Mouse (Mus musculus) MEL (cell line): ENCODE results near the gene Grap. TPM values are rescaled to one million over a fixed set of nuclear protein-coding genes. Genes with fewer than 3 reads are reported as not detected.

ENCODE experiments used
- DNase-seq: peaks from one replicate; pipeline ENCODE4 v3.0.0; 2011; ENCODE audit warnings: low read depth, low spot score
- H3K27ac ChIP-seq: 2 replicates; pipeline ENCODE4 v1.5.1; 2012; ENCODE audit warnings: low read depth, mild to moderate bottlenecking, control low read depth, low read length, moderate library complexity; ENCODE audit not compliant: control insufficient read depth
- H3K27me3 ChIP-seq, 2 experiments: fragments of 150-350 bp in 1 of 2; sonication (generic) in 1 of 2; 2 replicates each; pipeline ENCODE4 v1.6.1; 2012; ENCODE audit warnings: low read length in 2 of 2, mild to moderate bottlenecking in 2 of 2, improper control_type of control experiment in 1 of 2, moderate library complexity in 1 of 2; ENCODE audit not compliant: insufficient read depth in 2 of 2, control insufficient read depth in 1 of 2
- H3K36me3 ChIP-seq, 2 experiments: 2 replicates each; pipeline ENCODE4 v1.6.1; 2012 to 2014; ENCODE audit warnings: low read length in 2 of 2, improper control_type of control experiment in 1 of 2, inconsistent platforms in 1 of 2, mild to moderate bottlenecking in 1 of 2; ENCODE audit not compliant: insufficient read depth in 2 of 2, control insufficient read depth in 1 of 2
- H3K4me1 ChIP-seq, 2 experiments: fragments of 150-350 bp in 1 of 2; sonication (generic) in 1 of 2; 2 replicates each; pipeline ENCODE4 v1.6.1; 2012; ENCODE audit warnings: low read length in 2 of 2, improper control_type of control experiment in 1 of 2, mild to moderate bottlenecking in 1 of 2; ENCODE audit not compliant: insufficient read depth in 2 of 2, control insufficient read depth in 1 of 2
- H3K4me3 ChIP-seq, 2 experiments: fragments of 150-350 bp in 1 of 2; sonication (generic) in 1 of 2; 2 replicates each; pipeline ENCODE4 v1.5.1; 2012; ENCODE audit warnings: low read depth in 2 of 2, low read length in 2 of 2, mild to moderate bottlenecking in 2 of 2, moderate library complexity in 2 of 2, control low read depth in 1 of 2, improper control_type of control experiment in 1 of 2; ENCODE audit not compliant: control insufficient read depth in 1 of 2, insufficient read depth in 1 of 2
- H3K79me2 ChIP-seq: 2 replicates; pipeline ENCODE4 v1.6.1; 2012; ENCODE audit warnings: mild to moderate bottlenecking, low read length, moderate library complexity; ENCODE audit not compliant: control insufficient read depth, poor library complexity, insufficient read depth
- H3K9ac ChIP-seq: 2 replicates; pipeline ENCODE4 v1.6.1; 2012; ENCODE audit warnings: low read depth, mild to moderate bottlenecking, control low read depth, low read length, moderate library complexity; ENCODE audit not compliant: control insufficient read depth, poor library complexity, severe bottlenecking
- H3K9me3 ChIP-seq: fragments of 150-350 bp; sonication (generic); replicated peaks from 2 replicates; pipeline ENCODE4 v1.6.1; 2012; ENCODE audit warnings: mild to moderate bottlenecking, low read length, improper control_type of control experiment, moderate library complexity; ENCODE audit not compliant: insufficient read depth
- CHD2 ChIP-seq: IDR thresholded peaks from 2 replicates; pipeline ENCODE4 v1.6.1; 2011; ENCODE audit warnings: low read length, improper control_type of control experiment
- ELF1 ChIP-seq: IDR thresholded peaks from 2 replicates; pipeline ENCODE4 v1.6.1; 2014; ENCODE audit warnings: low read depth, mild to moderate bottlenecking, inconsistent platforms, low read length, improper control_type of control experiment, moderate library complexity
- EP300 ChIP-seq, 2 experiments: IDR thresholded peaks; 2 replicates each; pipeline ENCODE4 v1.6.1; 2011; ENCODE audit warnings: improper control_type of control experiment in 2 of 2, low read length in 2 of 2, low read depth in 1 of 2, mild to moderate bottlenecking in 1 of 2
- ETS1 ChIP-seq: IDR thresholded peaks from 2 replicates; pipeline ENCODE4 v1.6.1; 2012; ENCODE audit warnings: low read depth, mild to moderate bottlenecking, inconsistent platforms, low read length, improper control_type of control experiment, moderate library complexity
- GABPA ChIP-seq: IDR thresholded peaks from 2 replicates; pipeline ENCODE4 v1.6.1; 2012; ENCODE audit warnings: low read depth, mild to moderate bottlenecking, inconsistent platforms, low read length, improper control_type of control experiment, moderate library complexity
- GATA1 ChIP-seq: IDR thresholded peaks from 2 replicates; pipeline ENCODE4 v1.6.1; 2011; ENCODE audit warnings: low read depth, low read length, improper control_type of control experiment
- JUND ChIP-seq: IDR thresholded peaks from 2 replicates; pipeline ENCODE4 v1.6.1; 2011; ENCODE audit warnings: low read depth, mild to moderate bottlenecking, improper control_type of control experiment, low read length
- MAFK ChIP-seq: IDR thresholded peaks from 2 replicates; pipeline ENCODE4 v1.6.1; 2011; ENCODE audit warnings: low read depth, mild to moderate bottlenecking, low read length, improper control_type of control experiment, borderline replicate concordance
- MEF2A ChIP-seq: IDR thresholded peaks from 2 replicates; pipeline ENCODE4 v1.6.1; 2014; ENCODE audit warnings: low read depth, mild to moderate bottlenecking, inconsistent platforms, low read length, improper control_type of control experiment; ENCODE audit not compliant: poor library complexity, insufficient replicate concordance, severe bottlenecking; ENCODE audit errors: extremely low read depth
- MXI1 ChIP-seq: IDR thresholded peaks from 2 replicates; pipeline ENCODE4 v1.6.1; 2011; ENCODE audit warnings: mild to moderate bottlenecking, low read depth, low read length, improper control_type of control experiment
- MYB ChIP-seq: IDR thresholded peaks from 2 replicates; pipeline ENCODE4 v1.6.1; 2011; ENCODE audit warnings: mild to moderate bottlenecking, low read depth, low read length, improper control_type of control experiment
- RAD21 ChIP-seq: IDR thresholded peaks from 2 replicates; pipeline ENCODE4 v1.6.1; 2011; ENCODE audit warnings: mild to moderate bottlenecking, low read depth, low read length, improper control_type of control experiment
- RCOR1 ChIP-seq: IDR thresholded peaks from 2 replicates; pipeline ENCODE4 v1.6.1; 2012; ENCODE audit warnings: low read depth, mild to moderate bottlenecking, inconsistent platforms, low read length, improper control_type of control experiment
- TBP ChIP-seq: IDR thresholded peaks from 2 replicates; pipeline ENCODE4 v1.8.0; 2011; ENCODE audit warnings: low read depth, low read length, improper control_type of control experiment
- TCF12 ChIP-seq: IDR thresholded peaks from 2 replicates; pipeline ENCODE4 v1.6.1; 2014; ENCODE audit warnings: low read depth, mild to moderate bottlenecking, inconsistent platforms, low read length, improper control_type of control experiment, moderate library complexity
- UBTF ChIP-seq: IDR thresholded peaks from 2 replicates; pipeline ENCODE4 v1.6.1; 2012; ENCODE audit warnings: low read depth, mild to moderate bottlenecking, inconsistent platforms, low read length, improper control_type of control experiment, moderate library complexity, borderline replicate concordance; ENCODE audit not compliant: insufficient read depth
- USF1 ChIP-seq: IDR thresholded peaks from 2 replicates; pipeline ENCODE4 v1.6.1; 2014; ENCODE audit warnings: low read depth, mild to moderate bottlenecking, inconsistent platforms, low read length, improper control_type of control experiment, moderate library complexity
- polyA plus RNA-seq, 2 experiments: library from polyadenylated mRNA; stranded (reverse) in 1 of 2; unstranded in 1 of 2; fragments of >175 nt in 1 of 2; fragments of >200 nt in 1 of 2; gene quantifications; 2 replicates each; pipeline versions ENCODE4 v1.2.1 to v1.2.4; 2012; ENCODE audit warnings: low replicate concordance in 2 of 2, low read depth in 1 of 2; ENCODE audit not compliant: insufficient read length in 2 of 2, insufficient read depth in 1 of 2, missing spikeins in 1 of 2
- total RNA-seq: library from RNA; depleted of rRNA; stranded (reverse); fragments of 300-350 nt; gene quantifications from 2 replicates; pipeline ENCODE4 v1.2.3, GENCODE M21; 2012

Gene Grap
- total and polyA plus RNA-seq, 3 experiments: 1.8 to 2.3 TPM; not detected in 1

GRCm38 (mm10) chr11:61646499-61647039, 6.5 kb upstream of the Grap start:
- no peaks in the 10 kb centered on the region for H3K79me2 ChIP-seq
- DNase-seq: no peak
- H3K4me3 ChIP-seq: no peak overlapping the region
- TF ChIP-seq MAFK (no peak), GATA1 (no peak)
- no peak overlapping the region for H3K27ac ChIP-seq
- H3K27me3 ChIP-seq: no peaks in the 10 kb centered on the region; a peak in 1 of 4 replicates
- H3K36me3 ChIP-seq: peaks cover 0 to 16% of the 10 kb centered on the region in 2 experiments; a peak in 2 of 4 replicates
- no peaks in the 10 kb centered on the region for H3K9me3 ChIP-seq
- no peak overlapping the region for H3K9ac ChIP-seq
- H3K4me1 ChIP-seq: peaks cover 9 to 31% of the 10 kb centered on the region in 2 experiments

- no peak overlapping the region for H3K4me3 ChIP-seq
- TF ChIP-seq RAD21: no peak
- TF ChIP-seq CHD2: no peak
- TF ChIP-seq RCOR1: no peak
- no peak for TF ChIP-seq MXI1
- TF ChIP-seq TCF12: no peak
- TF ChIP-seq EP300 (IDR thresholded peaks at IDR 0.05; ENCODE audit: low read depth in 1 of 2, low read length in 2 of 2): no peak
- TF ChIP-seq JUND: no peak
- no peak for TF ChIP-seq GABPA
- no peak for TF ChIP-seq USF1
- no peak for TF ChIP-seq ETS1
- no peak for TF ChIP-seq MEF2A
- no peak for TF ChIP-seq MAFK
- TF ChIP-seq TBP: no peak
- TF ChIP-seq UBTF: no peak
- TF ChIP-seq MYB: no peak
- TF ChIP-seq ELF1: no peak
- no peak for DNase-seq
- H3K9ac ChIP-seq: no peak overlapping the region
- peaks cover 9 to 31% of the 10 kb centered on the region in 2 experiments for H3K4me1 ChIP-seq
- H3K36me3 ChIP-seq: peaks cover 0 to 16% of the 10 kb centered on the region in 2 experiments; a peak in 2 of 4 replicates
- H3K79me2 ChIP-seq: no peaks in the 10 kb centered on the region
- no peaks in the 10 kb centered on the region; a peak in 1 of 4 replicates for H3K27me3 ChIP-seq
- H3K27ac ChIP-seq: no peak overlapping the region
- H3K9me3 ChIP-seq: no peaks in the 10 kb centered on the region
These were observed 5.8 kb upstream of the Grap start for GRCm38 (mm10) chr11:61647110-61647910.
